Mouse (Mus musculus) spleen, embryonic (tissue): ENCODE results near the gene Fstl4.

Experiments used
- CTCF ChIA-PET: fragments of 350-600 bp; sonication (Branson Sonifier 250); formaldehyde crosslinking; loops from one replicate; lab custom pipeline; 2022; lab: Charles Lee

Gene Fstl4

DNA sequence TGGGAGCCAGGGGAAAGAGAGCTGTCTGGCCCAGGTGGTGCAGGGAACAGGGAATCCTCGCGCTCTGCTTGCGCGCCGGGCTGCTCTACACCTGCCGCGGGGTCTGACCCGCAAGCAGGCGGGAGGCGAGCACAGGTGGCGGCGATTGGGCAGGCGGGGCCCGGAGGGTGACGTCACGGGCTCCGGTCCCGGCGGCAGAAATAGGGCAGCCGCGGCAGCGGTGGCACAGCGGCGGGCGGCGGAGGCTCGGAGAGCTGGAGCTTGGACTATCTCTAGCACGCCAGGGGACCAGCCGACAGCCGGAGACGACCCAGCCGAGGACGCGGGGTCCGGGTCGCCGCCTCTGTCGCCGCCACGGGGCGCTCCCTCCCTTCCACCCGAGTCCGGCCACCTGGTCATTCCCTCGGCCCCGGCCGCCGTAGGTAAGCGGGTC lies at the start of gene Fstl4:
Gene Fstl4, plus strand, starts transcription at position 174 of the 433 bp plus-strand sequence.
- CTCF ChIA-PET = no interaction called here

DNA sequence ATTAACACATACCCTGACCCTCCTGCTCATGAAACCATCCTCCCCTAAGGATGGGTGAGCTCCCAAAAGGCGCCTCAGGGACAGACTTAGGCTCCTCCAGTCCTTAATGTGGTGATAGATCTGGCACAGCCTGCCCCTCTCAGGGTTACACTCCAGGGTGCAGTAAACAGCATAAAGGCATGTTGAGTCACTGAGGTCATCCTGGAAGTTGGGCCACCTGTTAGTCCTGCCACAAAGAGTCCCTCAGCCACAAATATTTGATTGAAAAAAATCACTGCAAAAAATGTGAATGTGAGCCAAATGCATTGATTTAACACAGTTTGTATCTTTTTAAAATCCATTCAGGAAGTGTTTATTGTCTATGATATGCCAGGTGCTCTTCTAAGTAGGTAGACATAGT lies 45.9 kb upstream of the Fstl4 start:
- CTCF ChIA-PET = no interaction called here

DNA sequence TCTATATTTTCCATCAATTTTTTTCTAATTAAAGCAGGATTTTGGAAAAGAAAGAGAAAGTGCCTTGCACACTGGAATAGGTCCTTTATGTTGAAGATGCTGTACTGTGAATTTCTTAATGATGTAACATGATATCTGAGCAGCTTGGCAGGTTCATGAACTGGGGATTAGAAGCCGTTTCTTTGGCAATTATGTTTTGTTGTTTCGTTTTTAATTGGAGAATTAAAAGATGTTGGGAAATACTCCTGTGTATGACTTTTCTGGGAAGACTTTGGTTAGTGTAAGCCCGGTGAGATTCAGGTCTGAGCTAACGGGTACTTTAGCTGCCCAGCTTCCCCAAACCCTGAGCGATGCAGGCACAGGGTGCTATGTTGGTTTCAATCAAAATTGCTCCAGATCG lies 43.3 kb upstream of the Fstl4 start:
- CTCF ChIA-PET = no interaction called here

DNA sequence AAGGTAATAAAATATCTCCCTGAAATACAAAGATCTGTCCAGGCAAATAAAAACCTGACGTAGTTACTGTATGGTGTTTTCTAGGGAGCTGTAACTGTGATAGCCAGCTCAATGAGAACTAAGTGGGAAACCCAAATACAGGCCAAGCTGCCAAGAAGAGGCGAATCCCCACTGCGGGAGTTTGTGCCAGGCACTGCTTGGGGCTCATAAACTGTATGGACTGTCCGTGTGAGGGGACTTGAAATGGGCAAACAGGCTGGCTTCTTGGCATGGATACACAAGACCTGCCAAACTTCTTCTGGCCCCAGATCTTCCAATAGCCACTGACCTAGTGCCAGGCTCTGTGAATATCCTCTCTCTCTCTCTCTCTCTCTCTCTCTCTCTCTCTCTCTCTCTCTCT lies 41.7 kb upstream of the Fstl4 start:
- CTCF ChIA-PET = no interaction called here

DNA sequence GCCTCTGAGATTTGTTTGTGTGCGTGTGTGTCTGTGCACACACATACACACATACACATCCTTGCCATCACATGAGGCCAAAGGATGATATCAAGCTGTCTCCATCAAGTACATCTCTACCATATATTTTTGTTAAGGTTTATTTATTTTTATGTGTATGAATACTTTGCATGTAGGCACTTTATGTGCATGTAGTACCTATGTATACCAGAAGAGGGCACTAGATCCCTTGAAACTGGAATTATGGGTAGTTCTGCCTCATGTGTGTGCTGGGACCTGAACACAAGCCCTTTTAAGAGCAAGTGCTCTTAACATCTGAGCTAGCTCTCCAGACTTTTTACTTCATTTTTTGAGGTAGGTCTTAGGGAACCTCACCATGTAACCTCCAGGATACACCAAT lies 38.4 kb upstream of the Fstl4 start:
- CTCF ChIA-PET = no interaction called here

DNA sequence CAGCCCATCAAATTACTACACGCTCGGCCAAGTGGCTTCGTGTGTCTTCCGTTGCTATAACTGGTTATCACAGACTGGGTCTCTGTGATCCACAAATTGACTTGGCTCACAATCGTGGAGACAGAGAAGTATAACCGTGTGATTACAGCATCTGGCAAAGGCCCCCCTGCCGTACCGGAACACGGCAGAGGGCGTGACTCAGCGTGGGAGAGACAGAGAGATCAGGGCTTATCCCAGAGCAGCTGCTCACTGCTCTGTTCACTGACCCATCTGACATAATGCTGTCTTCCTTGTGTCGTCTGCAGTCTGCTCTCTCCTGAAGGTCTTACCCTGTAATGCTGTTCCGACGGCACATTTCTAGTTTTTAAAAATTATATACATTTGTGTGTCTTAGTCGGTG lies 36.0 kb upstream of the Fstl4 start:
- CTCF ChIA-PET = no interaction called here

DNA sequence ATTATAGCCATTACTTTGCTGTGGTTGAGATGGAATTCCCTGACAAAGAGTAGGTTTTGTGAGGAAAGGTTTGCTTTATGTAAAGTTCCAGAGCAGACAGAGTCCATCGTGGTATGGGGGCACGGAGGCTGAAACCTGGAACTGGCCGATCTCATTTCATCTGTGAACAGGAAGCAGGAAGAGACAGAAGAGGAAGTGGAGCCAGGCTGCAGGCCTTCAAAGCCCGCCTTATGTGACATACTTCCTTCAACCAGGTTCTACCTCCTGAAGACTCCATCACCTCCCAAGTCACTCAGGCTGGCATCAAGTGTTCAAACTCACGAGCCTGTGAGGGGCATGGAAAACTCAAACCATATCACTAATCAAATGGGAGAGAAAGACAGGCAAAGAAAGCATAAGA lies 34.5 kb upstream of the Fstl4 start:
- CTCF ChIA-PET = interaction anchor here (0.6 kb wide), 1 partner anchor 20 kb away, joined by 8 read pairs; no protein-coding TSS in a partner anchor

DNA sequence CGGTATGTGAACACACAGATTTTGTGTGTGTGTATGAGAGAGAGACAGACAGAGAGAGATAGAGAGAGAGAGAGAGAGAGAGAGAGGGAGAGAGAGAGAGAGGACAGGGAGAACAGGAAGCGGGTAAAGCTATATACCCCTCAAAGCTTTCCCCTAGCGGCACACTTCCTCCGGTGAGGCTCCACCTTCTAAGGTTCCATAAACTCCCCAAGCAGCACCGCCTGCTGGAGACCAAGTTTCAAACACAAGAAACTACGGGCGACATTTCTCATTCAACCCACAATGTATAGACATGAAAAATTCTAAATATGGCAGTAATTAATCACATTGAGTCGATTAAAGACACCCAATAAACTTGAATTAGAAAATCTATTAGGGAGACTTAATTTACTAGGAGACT lies 32.5 kb upstream of the Fstl4 start:
- CTCF ChIA-PET = no interaction called here

DNA sequence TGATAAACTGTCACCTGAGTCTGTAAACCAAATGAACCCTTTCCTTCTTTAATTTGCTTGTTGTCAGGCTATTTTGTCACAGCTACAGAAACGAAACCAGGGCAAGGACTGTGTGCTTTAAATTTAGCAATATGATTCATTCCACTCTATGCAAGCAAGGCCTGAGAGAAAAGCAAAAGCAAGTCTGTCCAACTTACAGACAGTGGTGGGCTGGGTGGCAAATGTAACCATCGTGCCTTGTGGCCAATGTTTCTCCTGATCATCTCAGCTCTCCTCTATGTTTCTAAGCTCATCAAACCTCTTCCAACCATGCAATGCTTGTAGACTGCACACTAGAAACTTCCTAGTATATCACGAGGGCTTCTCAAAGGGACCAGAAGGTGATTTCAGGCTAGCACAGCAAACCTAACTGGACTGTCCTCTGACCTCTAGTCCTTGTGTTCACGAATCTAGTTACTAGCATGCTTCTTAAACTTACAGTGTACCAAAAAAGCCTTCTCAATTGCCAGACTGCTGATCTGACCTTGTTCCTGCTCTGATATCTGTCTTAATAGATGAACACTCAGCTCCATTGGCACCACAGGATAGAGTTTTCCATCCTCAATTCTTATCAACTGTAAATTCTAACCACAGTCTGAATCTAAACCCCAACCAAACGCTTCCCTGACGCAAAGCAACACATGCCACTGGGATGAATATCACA lies 29.8 kb upstream of the Fstl4 start:
- CTCF ChIA-PET = no interaction called here

DNA sequence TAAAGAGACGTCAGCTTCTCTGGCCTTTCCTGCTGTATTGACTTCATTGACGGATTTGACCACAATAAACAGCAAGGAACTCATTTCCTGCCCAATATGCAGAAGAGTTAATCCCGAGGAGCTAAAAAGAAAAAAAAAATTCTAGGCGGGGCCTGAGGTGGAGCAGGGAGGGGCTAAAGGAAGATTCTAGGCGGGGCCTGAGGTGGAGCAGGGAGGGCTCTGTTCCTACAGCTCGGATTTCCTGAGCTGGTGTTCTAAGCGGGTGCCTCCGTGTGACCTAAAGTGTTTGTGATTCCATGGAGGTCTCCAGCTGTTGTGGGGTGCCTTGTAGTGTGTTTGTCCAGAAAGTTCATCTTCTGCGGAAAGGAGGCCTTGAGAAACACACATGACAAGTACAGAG lies 25.2 kb upstream of the Fstl4 start:
- CTCF ChIA-PET = no interaction called here

DNA sequence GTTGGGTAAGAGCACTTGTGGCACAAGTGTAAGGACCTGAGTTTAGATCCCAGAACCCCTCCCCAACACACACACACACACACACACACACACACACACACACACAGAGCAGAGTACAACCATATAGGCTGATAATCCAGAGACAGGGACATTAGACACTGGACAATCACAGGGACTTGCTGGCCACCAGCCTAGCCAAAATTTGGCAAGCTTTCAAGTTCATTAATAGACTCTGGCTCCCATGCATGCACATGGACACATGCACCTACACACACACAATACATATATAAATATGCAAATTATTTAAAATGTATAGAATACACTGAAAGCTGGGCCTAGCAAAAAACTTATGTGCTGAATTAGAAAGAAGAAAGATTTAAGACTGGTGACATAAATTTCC lies 24.0 kb upstream of the Fstl4 start:
- CTCF ChIA-PET = no interaction called here

DNA sequence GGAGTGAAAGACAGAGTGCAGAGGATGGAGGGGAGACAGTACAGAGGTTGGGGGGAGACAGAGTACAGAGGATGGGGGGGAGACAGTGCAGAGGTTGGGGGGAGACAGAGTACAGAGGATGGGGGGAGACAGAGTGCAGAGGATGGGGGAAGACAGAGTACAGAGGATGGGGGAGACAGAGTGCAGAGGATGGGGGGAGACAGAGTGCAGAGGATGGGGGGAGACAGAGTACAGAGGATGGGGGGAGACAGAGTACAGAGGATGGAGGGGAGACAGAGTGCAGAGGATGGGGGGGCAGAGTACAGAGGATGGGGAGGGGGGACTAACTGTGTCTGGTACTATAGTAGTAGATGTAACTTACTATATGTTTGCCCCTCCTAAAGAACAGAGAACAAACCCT lies 20.5 kb upstream of the Fstl4 start:
- CTCF ChIA-PET = no interaction called here

DNA sequence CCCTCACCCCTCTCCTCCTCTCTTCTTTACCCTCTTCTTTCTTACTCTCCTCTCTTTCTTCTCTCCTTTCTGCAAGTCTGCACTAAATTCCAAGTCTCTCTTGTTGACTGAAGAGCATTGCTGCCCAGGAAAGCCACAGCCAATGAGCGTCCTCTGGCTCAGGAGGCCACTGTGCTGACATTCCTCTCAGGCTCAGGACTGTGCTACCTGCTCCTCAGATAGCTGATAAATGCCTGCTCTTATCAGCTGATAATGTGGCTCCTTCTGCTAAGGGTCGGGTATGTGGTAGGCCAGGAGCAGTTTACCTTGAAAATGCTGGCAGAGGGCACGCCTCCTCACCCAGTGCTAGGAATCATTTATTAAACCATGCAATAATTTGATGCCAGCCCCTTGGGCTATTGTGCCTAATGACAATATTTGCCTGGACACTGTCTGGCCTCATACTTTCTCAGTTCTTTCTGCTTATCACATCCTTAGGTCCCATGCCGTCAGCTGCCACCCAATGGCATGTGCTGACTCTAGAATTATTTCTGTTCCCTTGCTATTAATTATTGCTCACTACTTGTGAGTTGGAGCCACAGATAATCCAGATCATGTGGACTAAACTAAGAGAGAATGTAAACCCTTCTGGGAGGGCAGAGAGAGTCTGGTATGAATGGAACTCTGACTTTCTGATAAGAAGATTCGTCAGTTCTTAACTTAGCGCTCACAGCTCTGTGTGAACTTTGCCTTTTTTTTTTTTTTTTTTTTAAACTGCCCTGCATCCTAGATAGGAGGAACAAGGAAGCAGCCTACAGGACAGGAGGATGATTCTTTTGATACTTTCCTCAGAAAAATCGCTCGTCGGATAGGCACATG lies 19.6 kb upstream of the Fstl4 start:
- CTCF ChIA-PET = no interaction called here

DNA sequence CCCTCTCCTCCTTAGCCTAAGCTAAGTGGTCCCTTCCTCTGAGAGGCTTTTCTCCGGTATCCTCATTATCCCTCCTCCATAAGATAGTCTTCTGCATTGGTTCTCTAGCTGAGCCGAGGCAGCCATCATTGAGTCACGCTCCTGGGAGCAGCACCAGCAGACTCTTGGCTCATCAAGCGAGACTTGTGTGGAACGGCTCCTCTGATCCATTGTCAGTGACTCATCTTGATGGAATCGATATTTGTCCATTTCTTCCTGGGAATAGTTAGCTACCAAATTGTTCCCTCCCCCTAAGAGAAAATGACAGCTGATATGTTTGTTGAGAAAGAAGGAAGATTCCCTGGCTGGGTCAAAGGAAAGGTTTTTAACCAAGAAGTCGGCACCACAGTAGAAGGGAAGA lies 17.2 kb upstream of the Fstl4 start:
- CTCF ChIA-PET = no interaction called here

DNA sequence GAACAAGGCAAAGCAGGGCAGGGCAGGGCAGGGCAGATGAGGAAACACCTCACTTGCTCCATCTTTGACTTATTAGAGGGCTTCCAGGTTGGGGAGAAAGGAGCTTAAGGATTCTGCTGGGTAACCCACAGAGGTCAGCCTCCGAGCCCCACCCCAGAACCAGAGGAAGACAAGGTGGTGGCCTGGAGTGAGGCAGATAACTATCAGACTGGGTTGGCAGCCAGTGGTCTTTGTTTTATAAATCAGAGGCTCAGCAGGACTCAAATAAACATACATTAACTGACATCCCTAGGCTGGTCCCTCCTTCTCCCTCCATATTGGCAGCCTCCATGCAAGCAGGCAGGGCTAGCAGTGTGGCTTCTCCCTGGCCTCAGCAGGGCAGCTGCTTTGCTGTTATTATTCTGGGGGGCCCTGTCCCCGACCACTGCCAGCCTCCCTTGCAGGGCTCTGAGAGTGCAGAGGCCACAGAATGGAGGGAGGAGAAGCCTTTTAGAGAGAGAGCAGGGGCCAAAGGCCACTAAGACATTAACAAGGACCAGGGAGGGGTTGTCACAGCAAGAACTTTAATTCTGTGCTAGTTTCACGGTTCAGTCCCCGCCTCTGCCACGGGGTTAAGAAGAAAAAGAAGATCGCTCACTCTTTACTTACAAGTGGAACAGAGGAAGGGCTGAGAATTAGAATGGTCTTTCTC lies 16.5 kb upstream of the Fstl4 start:
- CTCF ChIA-PET = no interaction called here

DNA sequence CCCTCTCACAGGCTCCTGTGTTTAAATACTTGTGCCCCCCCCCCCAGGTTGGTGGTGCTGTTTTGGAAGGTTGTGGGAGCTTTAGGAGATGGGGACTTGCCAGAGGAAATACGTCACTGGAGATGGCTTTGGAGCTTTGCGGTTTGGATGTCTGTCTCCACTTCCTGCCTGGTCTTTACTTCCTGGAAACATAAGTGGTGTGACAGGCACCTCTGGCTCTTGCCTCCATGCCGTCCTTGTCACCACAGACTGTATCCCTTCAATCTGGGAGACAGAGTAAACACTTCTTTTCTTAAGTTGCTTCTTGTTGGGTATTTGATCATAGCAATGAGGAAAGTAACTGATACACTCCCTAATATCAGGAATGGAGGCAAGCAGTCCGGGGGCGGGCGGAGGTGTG lies 14.4 kb upstream of the Fstl4 start:
- CTCF ChIA-PET = no interaction called here

DNA sequence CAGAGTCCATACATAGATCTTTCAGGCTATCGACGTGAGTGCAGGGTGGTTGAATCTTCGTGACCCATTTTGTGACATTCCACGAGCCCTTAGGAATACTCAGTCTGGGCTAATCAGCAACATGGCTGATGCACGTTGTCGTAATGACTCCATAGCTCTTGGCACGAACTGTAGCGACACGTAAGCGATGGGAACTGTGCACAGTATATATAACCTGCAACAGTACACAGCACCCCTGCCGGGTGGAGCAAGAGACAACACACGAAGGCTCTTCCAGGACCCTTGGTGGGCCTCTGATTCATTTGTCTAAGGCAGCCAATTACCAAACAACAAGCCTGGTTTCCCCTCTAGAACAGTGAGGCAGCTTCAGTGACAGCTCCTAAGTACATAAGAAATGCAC lies 11.9 kb upstream of the Fstl4 start:
- CTCF ChIA-PET = no interaction called here

DNA sequence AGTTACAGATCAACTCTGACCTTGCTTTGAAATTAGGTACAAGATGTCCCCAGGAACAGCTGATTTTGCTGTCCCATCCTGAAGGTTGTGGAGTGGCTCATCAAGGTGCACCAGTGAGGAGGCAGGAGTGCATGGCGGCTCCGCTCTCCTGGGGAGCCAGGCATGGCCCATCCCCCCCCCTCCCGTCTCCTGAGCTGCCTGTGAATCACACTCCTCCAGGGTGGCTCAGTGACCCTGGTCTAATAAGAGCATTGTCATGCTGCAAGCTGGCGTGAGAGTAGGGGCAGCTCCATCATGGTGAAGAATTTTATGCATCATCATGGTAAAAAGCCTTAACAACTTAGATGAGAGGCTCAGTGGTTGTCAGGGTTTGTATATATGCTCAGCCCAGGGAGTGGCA lies 11.2 kb upstream of the Fstl4 start:
- CTCF ChIA-PET = no interaction called here

DNA sequence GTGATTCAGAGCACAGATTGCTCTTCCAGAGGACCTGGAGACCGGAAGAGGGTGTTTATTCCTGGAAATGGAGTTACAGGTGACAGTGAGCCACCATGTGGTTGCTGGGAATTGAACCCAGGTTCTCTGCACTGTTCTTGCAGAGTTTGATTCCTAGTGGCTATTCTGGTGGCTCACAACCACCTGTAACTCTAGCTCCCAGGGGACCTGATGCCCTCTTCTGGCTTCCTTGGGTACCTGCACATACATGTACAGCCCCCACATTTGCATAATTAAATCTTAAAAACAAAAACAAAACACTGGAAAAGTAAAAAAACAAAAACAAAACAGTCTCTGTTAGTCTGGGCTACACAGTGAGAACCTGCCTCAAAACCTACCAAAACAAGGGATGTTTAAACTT lies 2.6 kb upstream of the Fstl4 start:
- CTCF ChIA-PET = no interaction called here

DNA sequence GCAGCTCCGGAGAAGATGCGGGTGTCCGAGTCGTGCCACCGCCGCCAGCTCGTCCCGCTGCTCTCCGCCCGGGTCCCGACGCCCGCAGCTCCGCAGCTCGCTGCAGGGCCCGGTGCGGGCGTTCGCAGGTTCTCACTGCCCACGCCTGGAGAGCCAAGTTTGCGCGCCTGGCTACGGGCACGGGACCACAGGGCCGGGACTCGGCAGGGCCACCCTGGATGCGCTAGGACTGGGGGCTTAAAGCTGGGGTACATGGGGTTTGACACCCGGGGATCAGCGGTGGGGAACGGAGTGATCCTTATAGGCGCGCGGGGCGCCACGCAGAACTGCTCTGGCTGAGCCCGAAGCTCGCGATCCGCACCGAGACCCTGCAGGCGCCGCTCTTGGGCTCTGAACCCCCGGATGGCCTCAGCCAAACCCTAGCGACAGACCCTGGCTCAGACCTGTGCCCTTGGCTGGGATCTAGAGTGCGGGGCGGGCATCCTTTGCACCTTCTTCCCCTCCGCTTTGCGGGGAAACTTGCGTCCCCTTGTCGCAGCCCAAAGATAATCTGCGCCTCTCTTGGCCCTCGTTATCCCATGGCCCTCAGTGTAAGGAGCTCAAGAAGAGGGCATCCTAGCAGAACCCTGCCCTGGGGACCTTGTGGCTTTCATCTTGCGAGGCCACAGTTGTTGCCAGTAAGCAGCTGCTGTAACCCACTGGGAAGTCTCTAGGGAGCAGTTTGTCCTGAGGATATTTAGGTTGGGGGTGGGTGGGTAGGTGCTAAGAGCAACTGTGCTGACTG lies 652 bp downstream of the Fstl4 start:
- CTCF ChIA-PET = no interaction called here

DNA sequence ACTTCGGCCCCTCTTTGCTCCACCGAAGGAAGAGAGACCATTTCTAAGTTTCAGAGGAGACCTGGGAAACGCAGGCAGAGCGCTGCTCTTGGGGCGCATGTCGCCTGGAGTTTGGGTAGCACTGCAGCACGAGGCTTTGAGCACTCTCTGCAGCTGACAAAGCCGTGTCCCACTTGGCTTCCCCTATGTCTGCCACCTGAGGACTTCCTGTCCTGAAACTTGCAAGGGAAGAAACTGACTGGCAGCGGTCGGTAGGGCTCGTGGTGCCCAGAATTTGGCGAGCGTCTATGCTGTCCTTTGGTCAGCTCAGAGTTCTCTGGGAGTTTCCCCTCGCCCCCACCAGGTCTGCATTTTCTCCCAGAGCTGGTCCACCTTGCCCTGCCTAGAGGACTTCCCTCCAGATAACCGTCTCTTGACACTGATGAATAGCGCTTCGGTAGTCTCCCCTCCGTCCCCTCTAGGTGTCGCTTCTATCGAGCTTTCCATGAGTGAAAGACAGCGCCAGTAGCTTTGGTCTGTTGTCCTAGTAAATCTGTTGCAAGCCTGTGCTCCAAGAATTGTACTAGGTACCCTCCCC lies 1.3 kb downstream of the Fstl4 start:
- CTCF ChIA-PET = no interaction called here

DNA sequence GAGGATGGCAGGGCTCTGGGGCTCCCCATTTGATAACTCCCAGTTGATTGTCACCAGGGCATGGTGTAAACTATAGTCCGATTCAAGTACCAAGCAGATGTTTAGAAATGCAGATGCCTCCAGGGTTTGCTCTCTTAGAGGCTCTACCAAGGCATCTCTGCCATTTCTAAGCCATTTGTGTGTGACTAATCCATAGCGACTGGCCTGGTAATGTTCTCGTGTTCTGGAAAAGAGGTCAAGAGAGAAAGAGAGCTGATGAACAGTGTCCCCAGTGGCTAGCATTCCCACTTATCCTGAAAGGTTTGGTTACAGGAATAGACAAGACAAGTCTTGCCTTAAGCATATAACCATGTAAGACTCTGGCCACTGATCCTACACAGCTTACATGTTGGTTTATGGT lies 3.5 kb downstream of the Fstl4 start:
- CTCF ChIA-PET = no interaction called here
